Mouse (Mus musculus) erythroid progenitor cell, adult 5-6 weeks (primary cell): ENCODE data around the gene 2200002D01Rik. TPM values are rescaled to one million over a fixed set of nuclear protein-coding genes. Genes with fewer than 3 reads are reported as not detected.

Experiments used
- ATAC-seq: replicated peaks from 2 replicates; pipeline ENCODE4 v1.8.0; 2016; ENCODE audit warnings: moderate number of reproducible peaks, mild to moderate bottlenecking, moderate TSS enrichment, inconsistent platforms; ENCODE audit not compliant: poor library complexity, low FRiP score, severe bottlenecking
- total RNA-seq, 2 experiments: library from RNA; stranded (forward) in 1 of 2; stranded (reverse) in 1 of 2; fragments of 150-400 nt in 1 of 2; fragments of 186-747, 209-891 nt in 1 of 2; gene quantifications; 2 replicates each; pipeline versions ENCODE4 v1.2.3 to v1.2.4; 2015 to 2017; ENCODE audit warnings: low replicate concordance in 2 of 2

2200002D01Rik gene
- total RNA-seq, 2 experiments from 2014 or later = not detected

GRCm38 (mm10) chr7:29280801-29281200, 32.5 kb upstream of the 2200002D01Rik start:
- no peak for ATAC-seq

GRCm38 (mm10) chr7:29279924-29280323, 31.7 kb upstream of the 2200002D01Rik start:
- ATAC-seq = no peak

GRCm38 (mm10) chr7:29279261-29279660, 31.0 kb upstream of the 2200002D01Rik start:
- no peak for ATAC-seq

- ATAC-seq = no peak
Measured at GRCm38 (mm10) chr7:29277510-29277909, 29.2 kb upstream of the 2200002D01Rik start.

GRCm38 (mm10) chr7:29276715-29277114, 28.4 kb upstream of the 2200002D01Rik start:
- no peak for ATAC-seq

GRCm38 (mm10) chr7:29271687-29272465, 23.6 kb upstream of the 2200002D01Rik start:
- no peak for ATAC-seq

- ATAC-seq = no peak
Measured at GRCm38 (mm10) chr7:29270445-29270844, 22.2 kb upstream of the 2200002D01Rik start.

- no peak for ATAC-seq
Measured at GRCm38 (mm10) chr7:29266931-29267330, 18.7 kb upstream of the 2200002D01Rik start.

- no peak for ATAC-seq
Measured at GRCm38 (mm10) chr7:29265636-29266035, 17.4 kb upstream of the 2200002D01Rik start.

GRCm38 (mm10) chr7:29263831-29264230, 15.6 kb upstream of the 2200002D01Rik start:
- no peak for ATAC-seq

GRCm38 (mm10) chr7:29262151-29262550, 13.9 kb upstream of the 2200002D01Rik start:
- no peak for ATAC-seq

- no peak for ATAC-seq
Measured at GRCm38 (mm10) chr7:29259781-29260730, 11.8 kb upstream of the 2200002D01Rik start.

- ATAC-seq = no peak
Measured at GRCm38 (mm10) chr7:29257368-29257767, 9.1 kb upstream of the 2200002D01Rik start.

GRCm38 (mm10) chr7:29255875-29256274, 7.6 kb upstream of the 2200002D01Rik start:
- no peak for ATAC-seq

- ATAC-seq = no peak
Measured at GRCm38 (mm10) chr7:29253842-29254241, 5.6 kb upstream of the 2200002D01Rik start.

- no peak for ATAC-seq
Measured at GRCm38 (mm10) chr7:29251166-29251565, 2.9 kb upstream of the 2200002D01Rik start.

GRCm38 (mm10) chr7:29247706-29248105, 560 bp downstream of the 2200002D01Rik start:
- no peak for ATAC-seq

GRCm38 (mm10) chr7:29247314-29247700, 959 bp downstream of the 2200002D01Rik start:
- peak; percentile 53 for ATAC-seq

- ATAC-seq = no peak; the same call in 1 of the 2 replicates
Measured at GRCm38 (mm10) chr7:29246619-29247313, 1.5 kb downstream of the 2200002D01Rik start.

GRCm38 (mm10) chr7:29246015-29246414, 2.3 kb downstream of the 2200002D01Rik start:
- ATAC-seq = no peak
